Mouse (Mus musculus) MEL (cell line): ENCODE measurements at regions not wholly inside any gene's neighbourhood (a gene's known extent, or its start where the extent isn't known, plus 50 kb on each side); places are given as distances from the start of the nearest gene placed in this dataset.

Source experiments
- DNase-seq: peaks from one replicate; pipeline ENCODE4 v3.0.0; 2011; ENCODE audit warnings: low read depth, low spot score
- H3K27ac ChIP-seq: 2 replicates; pipeline ENCODE4 v1.5.1; 2012; ENCODE audit warnings: low read depth, mild to moderate bottlenecking, control low read depth, low read length, moderate library complexity; ENCODE audit not compliant: control insufficient read depth
- H3K27me3 ChIP-seq, 2 experiments: fragments of 150-350 bp in 1 of 2; sonication (generic) in 1 of 2; 2 replicates each; pipeline ENCODE4 v1.6.1; 2012; ENCODE audit warnings: low read length in 2 of 2, mild to moderate bottlenecking in 2 of 2, improper control_type of control experiment in 1 of 2, moderate library complexity in 1 of 2; ENCODE audit not compliant: insufficient read depth in 2 of 2, control insufficient read depth in 1 of 2
- H3K36me3 ChIP-seq, 2 experiments: 2 replicates each; pipeline ENCODE4 v1.6.1; 2012 to 2014; ENCODE audit warnings: low read length in 2 of 2, improper control_type of control experiment in 1 of 2, inconsistent platforms in 1 of 2, mild to moderate bottlenecking in 1 of 2; ENCODE audit not compliant: insufficient read depth in 2 of 2, control insufficient read depth in 1 of 2
- H3K4me1 ChIP-seq, 2 experiments: fragments of 150-350 bp in 1 of 2; sonication (generic) in 1 of 2; 2 replicates each; pipeline ENCODE4 v1.6.1; 2012; ENCODE audit warnings: low read length in 2 of 2, improper control_type of control experiment in 1 of 2, mild to moderate bottlenecking in 1 of 2; ENCODE audit not compliant: insufficient read depth in 2 of 2, control insufficient read depth in 1 of 2
- H3K4me3 ChIP-seq, 2 experiments: fragments of 150-350 bp in 1 of 2; sonication (generic) in 1 of 2; 2 replicates each; pipeline ENCODE4 v1.5.1; 2012; ENCODE audit warnings: low read depth in 2 of 2, low read length in 2 of 2, mild to moderate bottlenecking in 2 of 2, moderate library complexity in 2 of 2, control low read depth in 1 of 2, improper control_type of control experiment in 1 of 2; ENCODE audit not compliant: control insufficient read depth in 1 of 2, insufficient read depth in 1 of 2
- H3K79me2 ChIP-seq: 2 replicates; pipeline ENCODE4 v1.6.1; 2012; ENCODE audit warnings: mild to moderate bottlenecking, low read length, moderate library complexity; ENCODE audit not compliant: control insufficient read depth, poor library complexity, insufficient read depth
- H3K9ac ChIP-seq: 2 replicates; pipeline ENCODE4 v1.6.1; 2012; ENCODE audit warnings: low read depth, mild to moderate bottlenecking, control low read depth, low read length, moderate library complexity; ENCODE audit not compliant: control insufficient read depth, poor library complexity, severe bottlenecking
- H3K9me3 ChIP-seq: fragments of 150-350 bp; sonication (generic); replicated peaks from 2 replicates; pipeline ENCODE4 v1.6.1; 2012; ENCODE audit warnings: mild to moderate bottlenecking, low read length, improper control_type of control experiment, moderate library complexity; ENCODE audit not compliant: insufficient read depth
- BHLHE40 ChIP-seq: IDR thresholded peaks from 2 replicates; pipeline ENCODE4 v1.6.1; 2012; ENCODE audit warnings: low read depth, mild to moderate bottlenecking, inconsistent platforms, low read length, improper control_type of control experiment, borderline replicate concordance
- CHD1 ChIP-seq: IDR thresholded peaks from 2 replicates; pipeline ENCODE4 v1.6.1; 2012; ENCODE audit warnings: low read depth, mild to moderate bottlenecking, inconsistent platforms, low read length, improper control_type of control experiment
- CHD2 ChIP-seq: IDR thresholded peaks from 2 replicates; pipeline ENCODE4 v1.6.1; 2011; ENCODE audit warnings: low read length, improper control_type of control experiment
- E2F4 ChIP-seq: IDR thresholded peaks from 2 replicates; pipeline ENCODE4 v1.6.1; 2011; ENCODE audit warnings: low read depth, low read length, improper control_type of control experiment, borderline replicate concordance
- EP300 ChIP-seq, 2 experiments: IDR thresholded peaks; 2 replicates each; pipeline ENCODE4 v1.6.1; 2011; ENCODE audit warnings: improper control_type of control experiment in 2 of 2, low read length in 2 of 2, low read depth in 1 of 2, mild to moderate bottlenecking in 1 of 2
- ETS1 ChIP-seq: IDR thresholded peaks from 2 replicates; pipeline ENCODE4 v1.6.1; 2012; ENCODE audit warnings: low read depth, mild to moderate bottlenecking, inconsistent platforms, low read length, improper control_type of control experiment, moderate library complexity
- GATA1 ChIP-seq: IDR thresholded peaks from 2 replicates; pipeline ENCODE4 v1.6.1; 2011; ENCODE audit warnings: low read depth, low read length, improper control_type of control experiment
- JUND ChIP-seq: IDR thresholded peaks from 2 replicates; pipeline ENCODE4 v1.6.1; 2011; ENCODE audit warnings: low read depth, mild to moderate bottlenecking, improper control_type of control experiment, low read length
- KAT2A ChIP-seq: conservative IDR thresholded peaks from 2 replicates; pipeline ENCODE4 v1.6.1; 2012; ENCODE audit warnings: low read depth, low read length, improper control_type of control experiment, inconsistent platforms
- MAFK ChIP-seq: IDR thresholded peaks from 2 replicates; pipeline ENCODE4 v1.6.1; 2011; ENCODE audit warnings: low read depth, mild to moderate bottlenecking, low read length, improper control_type of control experiment, borderline replicate concordance
- MEF2A ChIP-seq: IDR thresholded peaks from 2 replicates; pipeline ENCODE4 v1.6.1; 2014; ENCODE audit warnings: low read depth, mild to moderate bottlenecking, inconsistent platforms, low read length, improper control_type of control experiment; ENCODE audit not compliant: poor library complexity, insufficient replicate concordance, severe bottlenecking; ENCODE audit errors: extremely low read depth
- MXI1 ChIP-seq: IDR thresholded peaks from 2 replicates; pipeline ENCODE4 v1.6.1; 2011; ENCODE audit warnings: mild to moderate bottlenecking, low read depth, low read length, improper control_type of control experiment
- MYB ChIP-seq: IDR thresholded peaks from 2 replicates; pipeline ENCODE4 v1.6.1; 2011; ENCODE audit warnings: mild to moderate bottlenecking, low read depth, low read length, improper control_type of control experiment
- NELFE ChIP-seq: IDR thresholded peaks from 2 replicates; pipeline ENCODE4 v1.6.1; 2011; ENCODE audit warnings: low read depth, low read length, improper control_type of control experiment
- NRF1 ChIP-seq: IDR thresholded peaks from 2 replicates; pipeline ENCODE4 v1.6.1; 2014; ENCODE audit warnings: low read depth, mild to moderate bottlenecking, inconsistent platforms, low read length, improper control_type of control experiment, moderate library complexity; ENCODE audit not compliant: poor library complexity, insufficient read depth, severe bottlenecking
- POLR2AphosphoS2 ChIP-seq: IDR thresholded peaks from 2 replicates; pipeline ENCODE4 v1.6.1; 2011; ENCODE audit warnings: low read length, improper control_type of control experiment
- RAD21 ChIP-seq: IDR thresholded peaks from 2 replicates; pipeline ENCODE4 v1.6.1; 2011; ENCODE audit warnings: mild to moderate bottlenecking, low read depth, low read length, improper control_type of control experiment
- RCOR1 ChIP-seq: IDR thresholded peaks from 2 replicates; pipeline ENCODE4 v1.6.1; 2012; ENCODE audit warnings: low read depth, mild to moderate bottlenecking, inconsistent platforms, low read length, improper control_type of control experiment
- SIN3A ChIP-seq: IDR thresholded peaks from 2 replicates; pipeline ENCODE4 v1.6.1; 2012; ENCODE audit warnings: low read length, improper control_type of control experiment, inconsistent platforms
- TBP ChIP-seq: IDR thresholded peaks from 2 replicates; pipeline ENCODE4 v1.8.0; 2011; ENCODE audit warnings: low read depth, low read length, improper control_type of control experiment
- USF1 ChIP-seq: IDR thresholded peaks from 2 replicates; pipeline ENCODE4 v1.6.1; 2014; ENCODE audit warnings: low read depth, mild to moderate bottlenecking, inconsistent platforms, low read length, improper control_type of control experiment, moderate library complexity
- USF2 ChIP-seq, 2 experiments: IDR thresholded peaks; 2 replicates each; pipeline ENCODE4 v1.6.1; 2011 to 2012; ENCODE audit warnings: improper control_type of control experiment in 2 of 2, low read length in 2 of 2, borderline replicate concordance in 1 of 2, inconsistent platforms in 1 of 2, low read depth in 1 of 2, mild to moderate bottlenecking in 1 of 2; ENCODE audit not compliant: insufficient read depth in 1 of 2
- ZNF384 ChIP-seq: IDR thresholded peaks from 2 replicates; pipeline ENCODE4 v1.6.1; 2012; ENCODE audit warnings: low read depth, mild to moderate bottlenecking, inconsistent platforms, low read length, improper control_type of control experiment

- Histone ChIP-seq H3K36me3 (no peaks in the 10 kb centered on the region), H3K27me3 (no peaks in the 10 kb centered on the region), H3K27ac (no peak overlapping the region), H3K9ac (no peak overlapping the region), H3K9me3 (no peaks in the 10 kb centered on the region), H3K79me2 (no peaks in the 10 kb centered on the region), H3K4me1 (no peaks in the 10 kb centered on the region), H3K4me3 (no peak overlapping the region)
- DNase-seq = no peak
- TF ChIP-seq BHLHE40 (no peak), TBP (no peak), E2F4 (no peak), MAFK (no peak), MYB (no peak), RAD21 (no peak), RCOR1 (no peak), POLR2AphosphoS2 (no peak), JUND (no peak), GATA1 (no peak), MXI1 (no peak), MEF2A (no peak), ETS1 (no peak), CHD2 (no peak), CHD1 (no peak), USF2 (IDR thresholded peaks at IDR 0.05; ENCODE audit: borderline replicate concordance in 1 of 2, insufficient read depth in 1 of 2, low read depth in 1 of 2, low read length in 2 of 2) (no peak), EP300 (IDR thresholded peaks at IDR 0.05; ENCODE audit: low read depth in 1 of 2, low read length in 2 of 2) (no peak), KAT2A (no peak), NELFE (no peak)
These were observed 248.1 kb downstream of the Frk start for GRCm38 (mm10) chr10:34731249-34731648.

- H3K27me3 ChIP-seq = no peaks in the 10 kb centered on the region
These were observed 279.2 kb downstream of the Frk start for GRCm38 (mm10) chr10:34762426-34762825.

More at GRCm38 (mm10) chr10:34762426-34762825, 279.2 kb downstream of the Frk start:
- Histone ChIP-seq H3K4me3 (no peak overlapping the region), H3K9ac (no peak overlapping the region)
- TF ChIP-seq KAT2A = no peak
- no peak for TF ChIP-seq MYB
- no peak for TF ChIP-seq SIN3A
- no peak for TF ChIP-seq E2F4
- TF ChIP-seq ETS1 = no peak
- no peak for TF ChIP-seq NRF1
- TF ChIP-seq USF1 = no peak
- no peak for TF ChIP-seq ZNF384
- TF ChIP-seq POLR2AphosphoS2 = no peak
- TF ChIP-seq, all 39 proteins: peak for 0
- Histone ChIP-seq H3K27ac (no peak overlapping the region), H3K9me3 (no peaks in the 10 kb centered on the region), H3K79me2 (no peaks in the 10 kb centered on the region), H3K4me1 (no peaks in the 10 kb centered on the region), H3K36me3 (no peaks in the 10 kb centered on the region)
- no peak for DNase-seq
